Mouse (Mus musculus): Measurements from ENCODE around the gene Abi3bp. TPM values are rescaled to one million over a fixed set of nuclear protein-coding genes. Genes with fewer than 3 reads are reported as not detected.

Abi3bp gene
- polyA plus RNA-seq, 1 experiment from 2014 or later, result 1.3 TPM

GRCm38 (mm10) chr16:56526482-56526881 is 48.8 kb downstream of the Abi3bp start:
- Histone ChIP-seq H3K27me3 (no peaks in the 10 kb centered on the region), H3K4me3 (no peak overlapping the region), H3K36me3 (no peaks in the 10 kb centered on the region), H3K4me2 (no peak overlapping the region), H3K9me3 (no peaks in the 10 kb centered on the region), H3K4me1 (replicated peaks) (no peaks in the 10 kb centered on the region), H3K9ac (no peak overlapping the region), H3K27ac (replicated peaks) (no peak overlapping the region)
- WGBS, result 93% methylated on average over 1 of the region's 1 CpGs
- ATAC-seq (ENCODE audit: low read depth), result no peak

GRCm38 (mm10) chr16:56528079-56528688 is 50.5 kb downstream of the Abi3bp start:
- Histone ChIP-seq H3K36me3 (no peaks in the 10 kb centered on the region), H3K27me3 (no peaks in the 10 kb centered on the region), H3K4me3 (no peak overlapping the region), H3K4me2 (no peak overlapping the region), H3K9ac (no peak overlapping the region), H3K9me3 (no peaks in the 10 kb centered on the region), H3K27ac (replicated peaks) (no peak overlapping the region), H3K4me1 (replicated peaks) (no peaks in the 10 kb centered on the region)
- WGBS, result 86% methylated on average over 3 of the region's 3 CpGs
- no peak for ATAC-seq (ENCODE audit: low read depth)

- Histone ChIP-seq H3K36me3 (no peaks in the 10 kb centered on the region), H3K27ac (replicated peaks) (no peak overlapping the region), H3K4me1 (replicated peaks) (no peaks in the 10 kb centered on the region), H3K4me3 (no peak overlapping the region), H3K4me2 (no peak overlapping the region), H3K9me3 (no peaks in the 10 kb centered on the region), H3K27me3 (no peaks in the 10 kb centered on the region), H3K9ac (no peak overlapping the region)
- 86% methylated on average over 1 of the region's 1 CpGs for WGBS
- ATAC-seq (ENCODE audit: low read depth), result no peak
These were observed 101.9 kb downstream of the Abi3bp start for GRCm38 (mm10) chr16:56579536-56579935.

GRCm38 (mm10) chr16:56593581-56593980 is 115.9 kb downstream of the Abi3bp start:
- no peak overlapping the region for H3K9ac ChIP-seq
- H3K9me3 ChIP-seq, result no peaks in the 10 kb centered on the region
- H3K4me3 ChIP-seq, result no peak overlapping the region
- H3K27ac ChIP-seq (replicated peaks), result no peak overlapping the region
- H3K4me1 ChIP-seq (replicated peaks), result no peaks in the 10 kb centered on the region
- no peaks in the 10 kb centered on the region for H3K27me3 ChIP-seq
- no peak for ATAC-seq (ENCODE audit: low read depth)
- H3K36me3 ChIP-seq, result no peaks in the 10 kb centered on the region
- WGBS, result 88% methylated on average over 5 of the region's 5 CpGs
- H3K4me2 ChIP-seq, result no peak overlapping the region

- Histone ChIP-seq H3K27me3 (no peaks in the 10 kb centered on the region), H3K9me3 (no peaks in the 10 kb centered on the region), H3K9ac (no peak overlapping the region), H3K4me3 (no peak overlapping the region), H3K27ac (replicated peaks) (no peak overlapping the region), H3K36me3 (no peaks in the 10 kb centered on the region), H3K4me1 (replicated peaks) (no peaks in the 10 kb centered on the region), H3K4me2 (no peak overlapping the region)
- no peak for ATAC-seq (ENCODE audit: low read depth)
- 83% methylated on average over 6 of the region's 6 CpGs for WGBS
These were observed 117.2 kb downstream of the Abi3bp start for GRCm38 (mm10) chr16:56594866-56595265.

GRCm38 (mm10) chr16:56598427-56598826 is 120.7 kb downstream of the Abi3bp start:
- Histone ChIP-seq H3K4me2 (no peak overlapping the region), H3K36me3 (no peaks in the 10 kb centered on the region), H3K27ac (replicated peaks) (no peak overlapping the region), H3K4me3 (no peak overlapping the region), H3K9ac (no peak overlapping the region), H3K4me1 (replicated peaks) (no peaks in the 10 kb centered on the region), H3K27me3 (no peaks in the 10 kb centered on the region), H3K9me3 (no peaks in the 10 kb centered on the region)
- ATAC-seq (ENCODE audit: low read depth), result no peak
- 91% methylated on average over 4 of the region's 4 CpGs for WGBS

- Histone ChIP-seq H3K9me3 (no peaks in the 10 kb centered on the region), H3K4me3 (no peak overlapping the region), H3K36me3 (no peaks in the 10 kb centered on the region), H3K9ac (no peak overlapping the region), H3K27ac (replicated peaks) (no peak overlapping the region), H3K27me3 (no peaks in the 10 kb centered on the region), H3K4me2 (no peak overlapping the region), H3K4me1 (replicated peaks) (no peaks in the 10 kb centered on the region)
- WGBS, result 97% methylated on average over 1 of the region's 1 CpGs
- ATAC-seq (ENCODE audit: low read depth), result no peak
These were observed 124.7 kb downstream of the Abi3bp start for GRCm38 (mm10) chr16:56602394-56602793.

- Histone ChIP-seq H3K9me3 (no peaks in the 10 kb centered on the region), H3K4me1 (replicated peaks) (no peaks in the 10 kb centered on the region), H3K27ac (replicated peaks) (no peak overlapping the region), H3K9ac (no peak overlapping the region), H3K4me3 (no peak overlapping the region), H3K36me3 (no peaks in the 10 kb centered on the region), H3K4me2 (no peak overlapping the region), H3K27me3 (no peaks in the 10 kb centered on the region)
- no peak for ATAC-seq (ENCODE audit: low read depth)
- WGBS, result 81% methylated on average over 8 of the region's 8 CpGs
These were observed 132.9 kb downstream of the Abi3bp start for GRCm38 (mm10) chr16:56610572-56610971.

- Histone ChIP-seq H3K27ac (replicated peaks) (no peak overlapping the region), H3K4me3 (no peak overlapping the region), H3K27me3 (no peaks in the 10 kb centered on the region), H3K36me3 (no peaks in the 10 kb centered on the region), H3K9me3 (no peaks in the 10 kb centered on the region), H3K4me1 (replicated peaks) (no peaks in the 10 kb centered on the region), H3K4me2 (no peak overlapping the region), H3K9ac (no peak overlapping the region)
- ATAC-seq (ENCODE audit: low read depth), result no peak
- WGBS, result 66% methylated on average over 10 of the region's 10 CpGs
These were observed 133.6 kb downstream of the Abi3bp start for GRCm38 (mm10) chr16:56611096-56611867.

GRCm38 (mm10) chr16:56638544-56638943 is 160.9 kb downstream of the Abi3bp start:
- Histone ChIP-seq H3K4me3 (no peak overlapping the region), H3K4me2 (no peak overlapping the region), H3K36me3 (no peaks in the 10 kb centered on the region), H3K4me1 (replicated peaks) (no peaks in the 10 kb centered on the region), H3K27ac (replicated peaks) (no peak overlapping the region), H3K9me3 (no peaks in the 10 kb centered on the region), H3K27me3 (no peaks in the 10 kb centered on the region), H3K9ac (no peak overlapping the region)
- ATAC-seq (ENCODE audit: low read depth), result no peak
- 94% methylated on average over 3 of the region's 3 CpGs for WGBS

- H3K4me3 ChIP-seq, result no peak overlapping the region
- H3K4me1 ChIP-seq (replicated peaks), result no peaks in the 10 kb centered on the region
- no peak overlapping the region for H3K27ac ChIP-seq (replicated peaks)
- H3K9me3 ChIP-seq, result no peaks in the 10 kb centered on the region
- H3K36me3 ChIP-seq, result no peaks in the 10 kb centered on the region
- H3K4me2 ChIP-seq, result no peak overlapping the region
- no peaks in the 10 kb centered on the region for H3K27me3 ChIP-seq
- WGBS, result 14% methylated on average over 2 of the region's 2 CpGs
- H3K9ac ChIP-seq, result no peak overlapping the region
- ATAC-seq (ENCODE audit: low read depth), result no peak
These were observed 167.6 kb downstream of the Abi3bp start for GRCm38 (mm10) chr16:56645251-56645650.

GRCm38 (mm10) chr16:56646382-56647172 is 168.9 kb downstream of the Abi3bp start:
- Histone ChIP-seq H3K36me3 (no peaks in the 10 kb centered on the region), H3K4me1 (replicated peaks) (no peaks in the 10 kb centered on the region), H3K9ac (no peak overlapping the region), H3K27me3 (no peaks in the 10 kb centered on the region), H3K4me3 (no peak overlapping the region), H3K4me2 (no peak overlapping the region), H3K9me3 (no peaks in the 10 kb centered on the region), H3K27ac (replicated peaks) (no peak overlapping the region)
- no peak for ATAC-seq (ENCODE audit: low read depth)
- WGBS, result 67% methylated on average over 7 of the region's 7 CpGs
